Mouse (Mus musculus) lung, postnatal 0 days (tissue): ENCODE results near the gene Zfp784. TPM values are rescaled to one million over a fixed set of nuclear protein-coding genes. Genes with fewer than 3 reads are reported as not detected.

Experiments
- ATAC-seq: fragments of 200-750 bp; cut with Nextera tagmentation; 2 replicates; pipeline ENCODE4 v1.8.0; 2017; ENCODE audit warnings: moderate library complexity
- DNase-seq: peaks from one replicate; pipeline ENCODE4 v3.0.0-alpha.2; 2016; ENCODE audit warnings: low spot score
- H3K27ac ChIP-seq: fragments of 300-500 bp; sonication (generic); 2 replicates; pipeline ENCODE4 v1.5.1; 2014; ENCODE audit warnings: antibody characterized with exemption, mild to moderate bottlenecking, low read length, mixed read lengths
- H3K27me3 ChIP-seq: fragments of 300-500 bp; sonication (generic); replicated peaks from 2 replicates; pipeline ENCODE4 v1.6.1; 2014; ENCODE audit warnings: low read length, mixed read lengths; ENCODE audit not compliant: insufficient read depth
- H3K36me3 ChIP-seq: fragments of 300-500 bp; sonication (generic); 2 replicates; pipeline ENCODE4 v1.6.1; 2014; ENCODE audit warnings: low read length, mixed read lengths; ENCODE audit not compliant: insufficient read depth
- H3K4me1 ChIP-seq: fragments of 300-500 bp; sonication (generic); 2 replicates; pipeline ENCODE4 v1.6.1; 2014; ENCODE audit warnings: antibody characterized with exemption, low read depth, low read length, mixed read lengths; ENCODE audit not compliant: insufficient read depth
- H3K4me2 ChIP-seq: fragments of 300-500 bp; sonication (generic); replicated peaks from 2 replicates; pipeline ENCODE4 v1.6.1; 2014; ENCODE audit warnings: low read depth, mild to moderate bottlenecking, low read length, moderate library complexity, mixed read lengths
- H3K4me3 ChIP-seq: fragments of 300-500 bp; sonication (generic); 2 replicates; pipeline ENCODE4 v1.5.1; 2014; ENCODE audit warnings: low read depth, low read length
- H3K9ac ChIP-seq: fragments of 300-500 bp; sonication (generic); replicated peaks from 2 replicates; pipeline ENCODE4 v1.6.1; 2014; ENCODE audit warnings: low read depth, mild to moderate bottlenecking
- H3K9me3 ChIP-seq: fragments of 300-500 bp; sonication (generic); 2 replicates; pipeline ENCODE4 v1.6.1; 2016; ENCODE audit warnings: low read length, mixed read lengths
- CTCF ChIP-seq: IDR thresholded peaks from 2 replicates; pipeline ENCODE4 v1.5.1; 2016; ENCODE audit warnings: antibody characterized with exemption, mild to moderate bottlenecking
- EP300 ChIP-seq: IDR thresholded peaks from 2 replicates; pipeline ENCODE4 v1.6.1; 2016; ENCODE audit warnings: antibody characterized with exemption, mild to moderate bottlenecking, control low read depth
- WGBS: fragments of 180-500 bp; shearing (Covaris S2); extraction: QIAGEN DNeasy Blood & Tissue Kit; methylation state at CpG from one replicate; pipeline ENCODE4 v1.1.7; 2014; 5-methylcytosine and 5-hydroxymethylcytosine counted together
- polyA plus RNA-seq: library from polyadenylated mRNA; unstranded; fragments of >200 nt; fragmentation: Nextera tagmentation; extraction: Ambion mirVana; gene quantifications from 2 replicates; pipeline ENCODE4 v1.2.1, GENCODE M21; 2015

The Zfp784 gene
- polyA plus RNA-seq, 1 experiment from 2014 or later = 7.7 TPM

GRCm38 (mm10) chr7:4999876-5000275 is 38.4 kb downstream of the Zfp784 start:
- WGBS = 55% methylated on average over 2 of the region's 2 CpGs
- ATAC-seq (no peak), DNase-seq (peak; percentile 37)
- Histone ChIP-seq H3K9me3 (no peaks in the 10 kb centered on the region), H3K36me3 (no peaks in the 10 kb centered on the region), H3K4me1 (peaks cover 9% of the 10 kb centered on the region), H3K4me2 (no peak overlapping the region), H3K27ac (no peak overlapping the region), H3K27me3 (no peaks in the 10 kb centered on the region), H3K4me3 (no peak overlapping the region), H3K9ac (no peak overlapping the region)
- TF ChIP-seq EP300 (no peak), CTCF (peak; percentile 64)

- peak; percentile 94 for TF ChIP-seq EP300
- TF ChIP-seq CTCF = no peak
- H3K4me1 ChIP-seq = peaks cover 9% of the 10 kb centered on the region
- peak; percentile 55 for ATAC-seq
- H3K27me3 ChIP-seq = no peaks in the 10 kb centered on the region
- H3K4me3 ChIP-seq = no peak overlapping the region
- H3K36me3 ChIP-seq = 0 out of 2 replicates have a peak, but pooled peaks cover 3% of the 10 kb centered on the region
- peak overlapping the region; percentile 81; the same call in 1 of the 2 replicates for H3K27ac ChIP-seq
- no peaks in the 10 kb centered on the region for H3K9me3 ChIP-seq
- H3K9ac ChIP-seq = no peak overlapping the region
- no peak overlapping the region for H3K4me2 ChIP-seq
- peak; percentile 78 for DNase-seq
- 38% methylated on average over 6 of the region's 8 CpGs for WGBS
Measured at GRCm38 (mm10) chr7:4996934-4997333, 41.3 kb downstream of the Zfp784 start.

GRCm38 (mm10) chr7:4996003-4996895 is 42.0 kb downstream of the Zfp784 start, which contains the start of gene Zfp579:
Zfp579 (minus strand) TSS chr7:4996158.
- no peak for TF ChIP-seq CTCF
- no peak for TF ChIP-seq EP300
- ATAC-seq (peak; percentile 89), DNase-seq (peak; percentile 93)
- peak within 1 kb of the TSS; percentile 64 for H3K4me3 ChIP-seq
- WGBS = 5% methylated on average over 11 of the region's 26 CpGs
- H3K4me1 ChIP-seq = peaks cover 9% of the 10 kb centered on the region
- H3K27me3 ChIP-seq = no peaks in the 10 kb centered on the region
- H3K27ac ChIP-seq = peak within 1 kb of the TSS; percentile 81
- peak within 1 kb of the TSS; percentile 84 for H3K9ac ChIP-seq
- no peaks in the 10 kb centered on the region for H3K9me3 ChIP-seq
- H3K4me2 ChIP-seq = peak within 1 kb of the TSS; percentile 83
- 0 out of 2 replicates have a peak, but pooled peaks cover 3% of the 10 kb centered on the region for H3K36me3 ChIP-seq

- H3K27me3 ChIP-seq = no peaks in the 10 kb centered on the region
- DNase-seq (no peak), ATAC-seq (no peak; the same call in 1 of the 2 replicates)
- no peaks in the 10 kb centered on the region for H3K9me3 ChIP-seq
- H3K4me1 ChIP-seq = peaks cover 9% of the 10 kb centered on the region
- peak overlapping the region; percentile 83 for H3K4me2 ChIP-seq
- H3K9ac ChIP-seq = peak overlapping the region; percentile 84
- WGBS = 3% methylated on average over 19 of the region's 19 CpGs
- H3K4me3 ChIP-seq = peak overlapping the region; percentile 64
- peak overlapping the region; percentile 81 for H3K27ac ChIP-seq
- TF ChIP-seq CTCF (no peak), EP300 (no peak)
- 0 out of 2 replicates have a peak, but pooled peaks cover 3% of the 10 kb centered on the region for H3K36me3 ChIP-seq
Measured at GRCm38 (mm10) chr7:4995268-4996002, 42.8 kb downstream of the Zfp784 start.

- H3K9me3 ChIP-seq = no peaks in the 10 kb centered on the region
- 63% methylated on average over 57 of the region's 59 CpGs for WGBS
- no peak overlapping the region for H3K27ac ChIP-seq
- DNase-seq (no peak), ATAC-seq (no peak)
- peaks cover 9% of the 10 kb centered on the region for H3K4me1 ChIP-seq
- 0 out of 2 replicates have a peak, but pooled peaks cover 3% of the 10 kb centered on the region for H3K36me3 ChIP-seq
- H3K4me3 ChIP-seq = no peak overlapping the region
- no peak overlapping the region for H3K9ac ChIP-seq
- TF ChIP-seq EP300 = no peak
- TF ChIP-seq CTCF = no peak
- H3K27me3 ChIP-seq = no peaks in the 10 kb centered on the region
- H3K4me2 ChIP-seq = peak overlapping the region; percentile 83; the same call in 1 of the 2 replicates
Measured at GRCm38 (mm10) chr7:4993999-4994788, 44.1 kb downstream of the Zfp784 start.
